Mouse (Mus musculus) forebrain, postnatal 0 days (tissue): ENCODE measurements at regions not wholly inside any gene's neighbourhood (a gene's known extent, or its start where the extent isn't known, plus 50 kb on each side); places are given as distances from the start of the nearest gene placed in this dataset.
"Not testable (repeated sequence)": the region's sequence is repeated elsewhere in the genome, so short reads cannot be mapped to it uniquely, and the experiment has no call there.

Experiments
- ATAC-seq: fragments of 200-750 bp; cut with Nextera tagmentation; 2 replicates; pipeline ENCODE4 v1.8.0; 2017; ENCODE audit warnings: mild to moderate bottlenecking, moderate library complexity
- DNase-seq: peaks from one replicate; pipeline ENCODE4 v3.0.0-alpha.2; 2015
- H3K27ac ChIP-seq: fragments of 300-500 bp; sonication (generic); 2 replicates; pipeline ENCODE4 v1.5.1; 2014; ENCODE audit warnings: low read depth, mild to moderate bottlenecking, antibody characterized with exemption, low read length, moderate library complexity, mixed read lengths
- H3K27me3 ChIP-seq: fragments of 300-500 bp; sonication (generic); 2 replicates; pipeline ENCODE4 v1.6.1; 2014; ENCODE audit warnings: mild to moderate bottlenecking, low read length, mixed read lengths; ENCODE audit not compliant: insufficient read depth
- H3K36me3 ChIP-seq: fragments of 300-500 bp; sonication (generic); 2 replicates; pipeline ENCODE4 v1.6.1; 2014; ENCODE audit warnings: mild to moderate bottlenecking, moderate library complexity; ENCODE audit not compliant: insufficient read depth
- H3K4me1 ChIP-seq: fragments of 300-500 bp; sonication (generic); 2 replicates; pipeline ENCODE4 v1.6.1; 2014; ENCODE audit warnings: antibody characterized with exemption; ENCODE audit not compliant: insufficient read depth
- H3K4me2 ChIP-seq: fragments of 300-500 bp; sonication (generic); 2 replicates; pipeline ENCODE4 v1.6.1; 2014; ENCODE audit warnings: low read depth, mild to moderate bottlenecking, moderate library complexity
- H3K4me3 ChIP-seq: fragments of 300-500 bp; sonication (generic); 2 replicates; pipeline ENCODE4 v1.5.1; 2014; ENCODE audit warnings: low read depth, low read length, mixed read lengths
- H3K9ac ChIP-seq: fragments of 300-500 bp; sonication (generic); 2 replicates; pipeline ENCODE4 v1.6.1; 2014; ENCODE audit warnings: mild to moderate bottlenecking
- H3K9me3 ChIP-seq: fragments of 300-500 bp; sonication (generic); 2 replicates; pipeline ENCODE4 v1.6.1; 2016; ENCODE audit warnings: low read length
- CTCF ChIP-seq: sonication (generic); IDR thresholded peaks from 2 replicates; pipeline ENCODE4 v1.5.1; 2016; ENCODE audit warnings: antibody characterized with exemption, control low read depth, low read depth
- whole genome bisulfite sequencing: fragments of 180-500 bp; shearing (Covaris S2); extraction: QIAGEN DNeasy Blood & Tissue Kit; methylation state at CpG from one replicate; pipeline ENCODE4 v1.1.7; 2014; 5-methylcytosine and 5-hydroxymethylcytosine counted together

- 83% methylated on average over 2 of the region's 2 CpGs for WGBS
- Histone ChIP-seq H3K4me3 (no peak overlapping the region), H3K4me2 (no peak overlapping the region), H3K27ac (no peak overlapping the region), H3K9ac (no peak overlapping the region), H3K36me3 (no peaks in the 10 kb centered on the region), H3K27me3 (no peaks in the 10 kb centered on the region), H3K9me3 (no peaks in the 10 kb centered on the region), H3K4me1 (no peaks in the 10 kb centered on the region)
- ATAC-seq (no peak), DNase-seq (no peak)
- TF ChIP-seq CTCF: no peak
Observed at GRCm38 (mm10) chr11:8762133-8762532, 97.8 kb upstream of the Tns3 start.

- no peak for ATAC-seq
- H3K36me3 ChIP-seq: no peaks in the 10 kb centered on the region
Observed at GRCm38 (mm10) chr11:8761626-8762025, 97.3 kb upstream of the Tns3 start.

GRCm38 (mm10) chr11:8759858-8760257 lies 95.5 kb upstream of the Tns3 start:
- TF ChIP-seq CTCF: no peak
- Histone ChIP-seq H3K9ac (no peak overlapping the region), H3K27ac (no peak overlapping the region), H3K4me2 (no peak overlapping the region), H3K4me3 (no peak overlapping the region), H3K9me3 (no peaks in the 10 kb centered on the region), H3K36me3 (no peaks in the 10 kb centered on the region), H3K4me1 (no peaks in the 10 kb centered on the region), H3K27me3 (no peaks in the 10 kb centered on the region)
- DNase-seq (no peak), ATAC-seq (no peak)
- 88% methylated on average over 1 of the region's 1 CpGs for WGBS

More at GRCm38 (mm10) chr11:8761626-8762025, 97.3 kb upstream of the Tns3 start:
- H3K4me2 ChIP-seq: no peak overlapping the region
- no peaks in the 10 kb centered on the region for H3K4me1 ChIP-seq
- no peaks in the 10 kb centered on the region for H3K27me3 ChIP-seq
- H3K9ac ChIP-seq: no peak overlapping the region
- no peak overlapping the region for H3K4me3 ChIP-seq
- DNase-seq: no peak
- H3K27ac ChIP-seq: no peak overlapping the region
- TF ChIP-seq CTCF: no peak
- no peaks in the 10 kb centered on the region for H3K9me3 ChIP-seq

- DNase-seq, ATAC-seq, H3K9ac ChIP-seq, H3K9me3 ChIP-seq, H3K4me2 ChIP-seq, H3K36me3 ChIP-seq, H3K27me3 ChIP-seq, H3K4me1 ChIP-seq, H3K27ac ChIP-seq, H3K4me3 ChIP-seq: not testable (repeated sequence)
- WGBS: 13% methylated on average over 2 of the region's 2 CpGs
Observed at GRCm38 (mm10) chr11:8754508-8754907, 90.2 kb upstream of the Tns3 start.

GRCm38 (mm10) chr11:8735784-8736183 lies 71.4 kb upstream of the Tns3 start:
- not testable (repeated sequence) for DNase-seq, H3K27ac ChIP-seq, H3K9me3 ChIP-seq, H3K4me1 ChIP-seq, H3K9ac ChIP-seq, H3K36me3 ChIP-seq, H3K27me3 ChIP-seq, H3K4me3 ChIP-seq, H3K4me2 ChIP-seq, ATAC-seq
- WGBS: 87% methylated on average over 3 of the region's 3 CpGs

GRCm38 (mm10) chr11:8727007-8727406 lies 62.7 kb upstream of the Tns3 start:
- no peaks in the 10 kb centered on the region for H3K4me1 ChIP-seq
- DNase-seq (no peak), ATAC-seq (no peak)
- H3K4me2 ChIP-seq: no peak overlapping the region
- no peak overlapping the region for H3K4me3 ChIP-seq
- WGBS: 88% methylated on average over 5 of the region's 5 CpGs
- no peak overlapping the region for H3K9ac ChIP-seq
- H3K9me3 ChIP-seq: no peaks in the 10 kb centered on the region
- no peaks in the 10 kb centered on the region for H3K36me3 ChIP-seq
- no peak overlapping the region for H3K27ac ChIP-seq
- no peaks in the 10 kb centered on the region for H3K27me3 ChIP-seq
- no peak for TF ChIP-seq CTCF

GRCm38 (mm10) chr11:8725505-8725904 lies 61.2 kb upstream of the Tns3 start:
- DNase-seq: no peak
- 83% methylated on average over 4 of the region's 4 CpGs for WGBS

GRCm38 (mm10) chr11:8723102-8723640 lies 58.8 kb upstream of the Tns3 start:
- WGBS: 15% methylated on average over 5 of the region's 5 CpGs
- Histone ChIP-seq H3K27me3 (no peaks in the 10 kb centered on the region), H3K4me1 (no peaks in the 10 kb centered on the region), H3K9me3 (no peaks in the 10 kb centered on the region), H3K4me2 (no peak overlapping the region), H3K9ac (no peak overlapping the region), H3K27ac (no peak overlapping the region), H3K4me3 (no peak overlapping the region), H3K36me3 (no peaks in the 10 kb centered on the region)
- ATAC-seq (no peak), DNase-seq (no peak)
- no peak for TF ChIP-seq CTCF

More at GRCm38 (mm10) chr11:8725505-8725904, 61.2 kb upstream of the Tns3 start:
- no peak overlapping the region for H3K27ac ChIP-seq
- H3K36me3 ChIP-seq: no peaks in the 10 kb centered on the region
- TF ChIP-seq CTCF: no peak
- H3K9me3 ChIP-seq: no peaks in the 10 kb centered on the region
- H3K27me3 ChIP-seq: no peaks in the 10 kb centered on the region
- H3K4me3 ChIP-seq: no peak overlapping the region
- no peaks in the 10 kb centered on the region for H3K4me1 ChIP-seq
- H3K9ac ChIP-seq: no peak overlapping the region
- no peak overlapping the region for H3K4me2 ChIP-seq
- no peak for ATAC-seq
